Mouse (Mus musculus) liver, embryonic 14.5 days (tissue): Measurements from ENCODE around the gene Syt8. TPM values are rescaled to one million over a fixed set of nuclear protein-coding genes. Genes with fewer than 3 reads are reported as not detected.

Experiments used
- ATAC-seq: fragments of 200-750 bp; cut with Nextera tagmentation; 2 replicates; pipeline ENCODE4 v1.8.0; 2017; ENCODE audit warnings: moderate number of reproducible peaks, mild to moderate bottlenecking, moderate library complexity; ENCODE audit not compliant: insufficient read depth
- DNase-seq, 3 experiments: peaks; one replicate each; pipeline ENCODE4 v3.0.0-alpha.2; 2012 to 2013; ENCODE audit warnings: low read depth in 3 of 3, low spot score in 3 of 3
- H3K27ac ChIP-seq: fragments of 300-500 bp; sonication (generic); 2 replicates; pipeline ENCODE4 v1.5.1; 2014; ENCODE audit warnings: moderate library complexity, mild to moderate bottlenecking, control low read depth, inconsistent platforms
- H3K27me3 ChIP-seq: fragments of 300-500 bp; sonication (generic); 2 replicates; pipeline ENCODE4 v1.6.1; 2014; ENCODE audit warnings: mild to moderate bottlenecking, low read length, moderate library complexity; ENCODE audit not compliant: control insufficient read depth, insufficient read depth
- H3K36me3 ChIP-seq: fragments of 300-500 bp; sonication (generic); replicated peaks from 2 replicates; pipeline ENCODE4 v1.6.1; 2014; ENCODE audit warnings: low read depth; ENCODE audit not compliant: control insufficient read depth, insufficient read depth
- H3K4me1 ChIP-seq, 2 experiments: fragments of 200-500 bp in 1 of 2; fragments of 300-500 bp in 1 of 2; sonication (generic) in 1 of 2; replicated peaks; 2 replicates each; pipeline ENCODE4 v1.6.1; 2012 to 2014; ENCODE audit warnings: antibody characterized with exemption in 1 of 2, inconsistent platforms in 1 of 2, low read length in 1 of 2; ENCODE audit not compliant: control insufficient read depth in 2 of 2, insufficient read depth in 2 of 2
- H3K4me2 ChIP-seq: fragments of 300-500 bp; sonication (generic); 2 replicates; pipeline ENCODE4 v1.6.1; 2014; ENCODE audit warnings: low read depth, mild to moderate bottlenecking, control low read depth, moderate library complexity
- H3K4me3 ChIP-seq, 2 experiments: fragments of 200-500 bp in 1 of 2; fragments of 300-500 bp in 1 of 2; sonication (generic) in 1 of 2; 2 replicates each; pipeline ENCODE4 v1.5.1; 2012 to 2014; ENCODE audit warnings: low read depth in 2 of 2, low read length in 2 of 2, mild to moderate bottlenecking in 2 of 2, control low read depth in 1 of 2, inconsistent platforms in 1 of 2, moderate library complexity in 1 of 2; ENCODE audit not compliant: insufficient read depth in 1 of 2
- H3K9ac ChIP-seq: fragments of 300-500 bp; sonication (generic); replicated peaks from 2 replicates; pipeline ENCODE4 v1.6.1; 2014; ENCODE audit warnings: mild to moderate bottlenecking, control low read depth, moderate library complexity
- H3K9me3 ChIP-seq: fragments of 300-500 bp; sonication (generic); 2 replicates; pipeline ENCODE4 v1.6.1; 2016; ENCODE audit warnings: low read length, mixed read lengths; ENCODE audit not compliant: control insufficient read depth
- CTCF ChIP-seq: IDR thresholded peaks from 2 replicates; pipeline ENCODE4 v1.5.1; 2016; ENCODE audit warnings: antibody characterized with exemption, low read depth, control low read depth
- EP300 ChIP-seq: IDR thresholded peaks from 2 replicates; pipeline ENCODE4 v1.6.1; 2016; ENCODE audit warnings: antibody characterized with exemption, low read depth
- WGBS: fragments of 180-500 bp; shearing (Covaris S2); extraction: QIAGEN DNeasy Blood & Tissue Kit; methylation state at CpG from one replicate; pipeline ENCODE4 v1.1.7; 2014; ENCODE audit not compliant: insufficient replicate concordance; 5-methylcytosine and 5-hydroxymethylcytosine counted together
- polyA plus RNA-seq, 2 experiments: library from polyadenylated mRNA; depleted of rRNA in 1 of 2; stranded (reverse) in 1 of 2; unstranded in 1 of 2; fragments of >200 nt; fragmentation: Nextera tagmentation in 1 of 2; extraction: Ambion mirVana in 1 of 2; gene quantifications; 2 replicates each; pipeline versions ENCODE4 v1.2.1 to v1.2.3; 2012 to 2014

The Syt8 gene
- polyA plus RNA-seq, 2 experiments, result 0.03 TPM; not detected in 1

- 43% methylated on average over 4 of the region's 4 CpGs for WGBS
- H3K27me3 ChIP-seq, result no peaks in the 10 kb centered on the region
- DNase-seq (no peak), ATAC-seq (no peak)
- no peak overlapping the region for H3K4me2 ChIP-seq
- H3K4me3 ChIP-seq, result no peak overlapping the region
- no peak for TF ChIP-seq EP300
- TF ChIP-seq CTCF, result peak; percentile 22; the same call in 1 of the 2 replicates
- H3K27ac ChIP-seq, result no peak overlapping the region
- H3K9ac ChIP-seq, result no peak overlapping the region
- peaks cover 2 to 12% of the 10 kb centered on the region in 2 experiments; a peak in 3 of 4 replicates for H3K4me1 ChIP-seq
- no peaks in the 10 kb centered on the region for H3K36me3 ChIP-seq
- no peaks in the 10 kb centered on the region for H3K9me3 ChIP-seq
These were observed 26.7 kb upstream of the Syt8 start for GRCm38 (mm10) chr7:142407935-142408334.

GRCm38 (mm10) chr7:142408686-142409085 is 26.0 kb upstream of the Syt8 start:
- no peaks in the 10 kb centered on the region for H3K9me3 ChIP-seq
- no peak overlapping the region for H3K9ac ChIP-seq
- TF ChIP-seq CTCF, result no peak
- TF ChIP-seq EP300, result no peak
- DNase-seq (no peak), ATAC-seq (no peak)
- H3K27me3 ChIP-seq, result no peaks in the 10 kb centered on the region
- no peak overlapping the region for H3K4me3 ChIP-seq
- no peak overlapping the region for H3K27ac ChIP-seq
- H3K4me1 ChIP-seq, result peaks cover 8 to 17% of the 10 kb centered on the region in 2 experiments
- no peaks in the 10 kb centered on the region for H3K36me3 ChIP-seq
- H3K4me2 ChIP-seq, result no peak overlapping the region
- WGBS, result 74% methylated on average over 8 of the region's 8 CpGs

- Histone ChIP-seq H3K36me3 (no peaks in the 10 kb centered on the region), H3K9me3 (no peaks in the 10 kb centered on the region), H3K4me3 (no peak overlapping the region), H3K4me2 (no peak overlapping the region), H3K9ac (no peak overlapping the region), H3K27ac (no peak overlapping the region), H3K27me3 (no peaks in the 10 kb centered on the region), H3K4me1 (peaks cover 8 to 16% of the 10 kb centered on the region in 2 experiments)
- DNase-seq (no peak), ATAC-seq (no peak)
- TF ChIP-seq CTCF, result no peak
- no peak for TF ChIP-seq EP300
- WGBS, result 79% methylated on average over 3 of the region's 3 CpGs
These were observed 25.0 kb upstream of the Syt8 start for GRCm38 (mm10) chr7:142409603-142410002.

- H3K9me3 ChIP-seq, result no peaks in the 10 kb centered on the region
- DNase-seq (no peak), ATAC-seq (peak; percentile 75)
- H3K4me2 ChIP-seq, result no peak overlapping the region
- H3K9ac ChIP-seq, result no peak overlapping the region
- TF ChIP-seq CTCF, result no peak
- TF ChIP-seq EP300, result no peak
- WGBS, result 25% methylated on average over 6 of the region's 6 CpGs
- H3K4me1 ChIP-seq, result peaks cover 8 to 16% of the 10 kb centered on the region in 2 experiments
- H3K36me3 ChIP-seq, result no peaks in the 10 kb centered on the region
- no peak overlapping the region for H3K27ac ChIP-seq
- H3K27me3 ChIP-seq, result no peaks in the 10 kb centered on the region
- H3K4me3 ChIP-seq, result no peak overlapping the region
These were observed 21.4 kb upstream of the Syt8 start for GRCm38 (mm10) chr7:142413285-142413684.

- H3K4me1 ChIP-seq, result peaks cover 20 to 29% of the 10 kb centered on the region in 2 experiments
- no peaks in the 10 kb centered on the region for H3K36me3 ChIP-seq
- H3K9ac ChIP-seq, result no peak overlapping the region
- DNase-seq (no peak), ATAC-seq (no peak)
- TF ChIP-seq EP300, result no peak
- TF ChIP-seq CTCF, result no peak
- no peak overlapping the region for H3K4me3 ChIP-seq
- H3K27ac ChIP-seq, result no peak overlapping the region
- 41% methylated on average over 4 of the region's 4 CpGs for WGBS
- H3K27me3 ChIP-seq, result no peaks in the 10 kb centered on the region
- H3K4me2 ChIP-seq, result no peak overlapping the region
- no peaks in the 10 kb centered on the region for H3K9me3 ChIP-seq
These were observed 19.3 kb upstream of the Syt8 start for GRCm38 (mm10) chr7:142415314-142415713.
